Mouse (Mus musculus) CH12.LX (cell line): ENCODE measurements around the gene Gm13199. TPM values are rescaled to one million over a fixed set of nuclear protein-coding genes. Genes with fewer than 3 reads are reported as not detected.

Source experiments
- DNase-seq: peaks from one replicate; pipeline ENCODE4 v3.0.0-alpha.2; 2013; ENCODE audit errors: extremely low read depth
- H3K27ac ChIP-seq: 2 replicates; pipeline ENCODE4 v1.5.1; 2012; ENCODE audit warnings: low read depth, mild to moderate bottlenecking, control low read depth, moderate library complexity; ENCODE audit not compliant: insufficient read depth
- H3K27me3 ChIP-seq: replicated peaks from 2 replicates; pipeline ENCODE3; 2012; ENCODE audit warnings: inconsistent platforms
- H3K36me3 ChIP-seq, 2 experiments: replicated peaks in 1 of 2; 2 replicates each; pipeline versions ENCODE3 to v1.6.1; 2012; ENCODE audit warnings: inconsistent platforms in 1 of 2, low read length in 1 of 2, mild to moderate bottlenecking in 1 of 2, mixed read lengths in 1 of 2, moderate library complexity in 1 of 2; ENCODE audit not compliant: control insufficient read depth in 1 of 2, insufficient read depth in 1 of 2
- H3K4me1 ChIP-seq, 2 experiments: 2 replicates each; pipeline ENCODE4 v1.6.1; 2012; ENCODE audit warnings: inconsistent platforms in 1 of 2, moderate library complexity in 1 of 2; ENCODE audit not compliant: insufficient read depth in 2 of 2, control insufficient read depth in 1 of 2
- H3K4me2 ChIP-seq: 2 replicates; pipeline ENCODE4 v1.6.1; 2012; ENCODE audit warnings: low read depth, mild to moderate bottlenecking, control low read depth; ENCODE audit not compliant: poor library complexity, insufficient read depth, severe bottlenecking
- H3K4me3 ChIP-seq, 3 experiments: fragments of 150-350 bp in 1 of 3; sonication (generic) in 1 of 3; replicated peaks in 1 of 3; 2 replicates each; pipeline versions ENCODE3 to v1.5.1; 2011 to 2012; ENCODE audit warnings: low read depth in 2 of 3, low read length in 2 of 3, mild to moderate bottlenecking in 2 of 3, moderate library complexity in 2 of 3, control low read depth in 1 of 3, improper control_type of control experiment in 1 of 3, inconsistent platforms in 1 of 3, mixed read lengths in 1 of 3; ENCODE audit not compliant: poor library complexity in 1 of 3
- H3K79me2 ChIP-seq: replicated peaks from 2 replicates; pipeline ENCODE4 v1.6.1; 2012; ENCODE audit warnings: mild to moderate bottlenecking, moderate library complexity; ENCODE audit not compliant: control insufficient read depth, poor library complexity, insufficient read depth, severe bottlenecking; ENCODE audit errors: extremely low read depth
- H3K9ac ChIP-seq: 2 replicates; pipeline ENCODE4 v1.6.1; 2012; ENCODE audit warnings: low read depth, mild to moderate bottlenecking, control low read depth, moderate library complexity; ENCODE audit not compliant: insufficient read depth
- H3K9me3 ChIP-seq: replicated peaks from 2 replicates; pipeline ENCODE3; 2012; ENCODE audit warnings: low read length, inconsistent platforms, mixed read lengths
- CHD1 ChIP-seq: IDR thresholded peaks from 2 replicates; pipeline ENCODE4 v1.6.1; 2012; ENCODE audit warnings: low read depth, low read length, improper control_type of control experiment, inconsistent platforms
- E2F4 ChIP-seq: IDR thresholded peaks from 2 replicates; pipeline ENCODE4 v1.6.1; 2011; ENCODE audit warnings: low read depth, low read length, improper control_type of control experiment; ENCODE audit not compliant: insufficient replicate concordance
- EP300 ChIP-seq: IDR thresholded peaks from 2 replicates; pipeline ENCODE4 v1.6.1; 2011; ENCODE audit warnings: low read length, improper control_type of control experiment
- GABPA ChIP-seq: IDR thresholded peaks from 2 replicates; pipeline ENCODE4 v1.6.1; 2012; ENCODE audit warnings: low read depth, low read length, improper control_type of control experiment, inconsistent platforms; ENCODE audit not compliant: insufficient replicate concordance
- MAX ChIP-seq: IDR thresholded peaks from 2 replicates; pipeline ENCODE4 v1.6.1; 2011; ENCODE audit warnings: low read length, improper control_type of control experiment
- MAZ ChIP-seq: IDR thresholded peaks from 2 replicates; pipeline ENCODE4 v1.6.1; 2012; ENCODE audit warnings: low read depth, mild to moderate bottlenecking, inconsistent platforms, low read length, improper control_type of control experiment, moderate library complexity
- MEF2A ChIP-seq: IDR thresholded peaks from 2 replicates; pipeline ENCODE4 v1.6.1; 2014; ENCODE audit warnings: low read depth, mild to moderate bottlenecking, inconsistent platforms, low read length, improper control_type of control experiment, borderline replicate concordance
- PAX5 ChIP-seq: IDR thresholded peaks from 2 replicates; pipeline ENCODE4 v1.6.1; 2012; ENCODE audit warnings: low read length, inconsistent platforms, mixed read lengths
- RAD21 ChIP-seq: IDR thresholded peaks from 2 replicates; pipeline ENCODE4 v1.6.1; 2011; ENCODE audit warnings: low read depth, mild to moderate bottlenecking, low read length, improper control_type of control experiment, moderate library complexity
- UBTF ChIP-seq: IDR thresholded peaks from 2 replicates; pipeline ENCODE4 v1.6.1; 2012; ENCODE audit warnings: low read depth, mild to moderate bottlenecking, inconsistent platforms, low read length, improper control_type of control experiment, moderate library complexity
- USF2 ChIP-seq: conservative IDR thresholded peaks from 2 replicates; pipeline ENCODE4 v1.6.1; 2011; ENCODE audit warnings: low read depth, low read length, improper control_type of control experiment
- ZC3H11A ChIP-seq: IDR thresholded peaks from 2 replicates; pipeline ENCODE4 v1.6.1; 2012; ENCODE audit warnings: low read depth, mild to moderate bottlenecking, inconsistent platforms, low read length, improper control_type of control experiment
- dilution Hi-C: fragments of 300-500 bp; cut with MboI; formaldehyde crosslinking; loops from 2 replicates; pipeline ENCODE4 v1.14.3; 2020; ENCODE audit warnings: low sequenced_read_pairs; ENCODE audit not compliant: extremely low pct_unique_long_range_greater_than_20kb, extremely low pct_ligation_motif_present
- in situ Hi-C: fragments of 300-500 bp; cut with MboI; formaldehyde crosslinking; loops from 3 replicates; pipeline ENCODE4 v1.14.3; 2019; ENCODE audit warnings: low sequenced_read_pairs, low pct_ligation_motif_present, low pct_unique_long_range_greater_than_20kb, mixed read lengths
- polyA plus RNA-seq: library from polyadenylated mRNA; unstranded; fragments of >175 nt; gene quantifications from 2 replicates; pipeline ENCODE4 v1.2.1, GENCODE M21; 2012; ENCODE audit warnings: low read depth; ENCODE audit not compliant: insufficient read length
- total RNA-seq, 2 experiments: library from RNA; depleted of rRNA; stranded (reverse); fragments of 300-350 nt in 1 of 2; fragments of >200 nt in 1 of 2; gene quantifications; 2 replicates each; pipeline ENCODE4 v1.2.3; 2012 to 2014

The Gm13199 gene
- total and polyA plus RNA-seq, 3 experiments = 0.47 to 2.7 (median 1.1) TPM

DNA sequence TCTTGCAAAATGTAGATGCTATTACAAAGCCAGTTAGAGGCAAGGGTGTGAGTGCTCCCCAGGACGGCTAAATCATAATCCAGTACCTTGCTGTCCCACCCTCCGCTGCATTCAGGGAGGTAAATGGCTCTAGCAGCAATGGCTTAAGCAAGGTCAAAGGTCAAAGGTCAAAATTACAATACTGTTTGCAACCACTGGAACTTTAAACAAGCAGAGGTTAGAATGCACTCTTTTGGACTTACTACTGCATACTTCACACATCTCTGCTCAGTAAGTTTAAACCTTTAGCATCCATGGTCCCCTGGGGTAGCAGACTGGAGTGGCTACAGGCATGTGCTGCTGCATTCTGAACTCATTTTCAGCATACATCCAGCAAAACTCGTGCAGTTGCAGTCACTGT lies 14.7 kb upstream of the Gm13199 start:
- Histone ChIP-seq H3K9me3 (no peaks in the 10 kb centered on the region), H3K27ac (no peak overlapping the region), H3K36me3 (peaks cover 69 to 88% of the 10 kb centered on the region in 2 experiments), H3K79me2 (no peaks in the 10 kb centered on the region), H3K4me1 (no peaks in the 10 kb centered on the region), H3K4me2 (no peak overlapping the region), H3K4me3 (no peak overlapping the region)
- dilution Hi-C loops = no loop called here
- TF ChIP-seq MAZ (no peak), E2F4 (no peak), MAX (no peak), RAD21 (no peak), MEF2A (no peak)
- TF ChIP-seq, all 38 proteins: peak for 0
- in situ Hi-C loops = no loop called here
- Histone ChIP-seq H3K27me3 (no peaks in the 10 kb centered on the region), H3K9ac (no peak overlapping the region)
- DNase-seq = no peak

GRCm38 (mm10) chr2:5869746-5870145 lies 7.0 kb upstream of the Gm13199 start:
- H3K4me1 ChIP-seq = peaks cover 0 to 3% of the 10 kb centered on the region in 2 experiments; a peak in 1 of 4 replicates
- no peak overlapping the region for H3K27ac ChIP-seq
- no peaks in the 10 kb centered on the region for H3K9me3 ChIP-seq
- in situ Hi-C loops (no loop called here), dilution Hi-C loops (no loop called here)
- no peak overlapping the region for H3K4me3 ChIP-seq
- no peak for TF ChIP-seq PAX5
- DNase-seq = no peak
- no peak overlapping the region for H3K4me2 ChIP-seq
- peaks cover 58 to 81% of the 10 kb centered on the region in 2 experiments for H3K36me3 ChIP-seq
- H3K79me2 ChIP-seq = no peaks in the 10 kb centered on the region
- no peaks in the 10 kb centered on the region for H3K27me3 ChIP-seq
- H3K9ac ChIP-seq = no peak overlapping the region

- Histone ChIP-seq H3K4me3 (no peak overlapping the region), H3K9ac (no peak overlapping the region), H3K36me3 (peaks cover 55 to 81% of the 10 kb centered on the region in 2 experiments), H3K4me2 (no peak overlapping the region), H3K9me3 (no peaks in the 10 kb centered on the region), H3K79me2 (no peaks in the 10 kb centered on the region), H3K27me3 (no peaks in the 10 kb centered on the region), H3K4me1 (peaks cover 0 to 3% of the 10 kb centered on the region in 2 experiments; a peak in 1 of 4 replicates), H3K27ac (no peak overlapping the region)
- in situ Hi-C loops = no loop called here
- dilution Hi-C loops = no loop called here
- no peak for TF ChIP-seq CHD1
- no peak for TF ChIP-seq RAD21
- TF ChIP-seq ZC3H11A = no peak
- TF ChIP-seq MAZ = no peak
- no peak for TF ChIP-seq GABPA
- no peak for TF ChIP-seq MEF2A
- TF ChIP-seq EP300 = no peak
- TF ChIP-seq USF2 = no peak
- no peak for TF ChIP-seq UBTF
- DNase-seq = no peak
Measured at GRCm38 (mm10) chr2:5867681-5868080, 4.9 kb upstream of the Gm13199 start.
